Mouse (Mus musculus): ENCODE measurements around the gene Cd300ld.
"Not testable (repeated sequence)": the region's sequence is repeated elsewhere in the genome, so short reads cannot be mapped to it uniquely, and the experiment has no call there.

Cd300ld gene

DNA sequence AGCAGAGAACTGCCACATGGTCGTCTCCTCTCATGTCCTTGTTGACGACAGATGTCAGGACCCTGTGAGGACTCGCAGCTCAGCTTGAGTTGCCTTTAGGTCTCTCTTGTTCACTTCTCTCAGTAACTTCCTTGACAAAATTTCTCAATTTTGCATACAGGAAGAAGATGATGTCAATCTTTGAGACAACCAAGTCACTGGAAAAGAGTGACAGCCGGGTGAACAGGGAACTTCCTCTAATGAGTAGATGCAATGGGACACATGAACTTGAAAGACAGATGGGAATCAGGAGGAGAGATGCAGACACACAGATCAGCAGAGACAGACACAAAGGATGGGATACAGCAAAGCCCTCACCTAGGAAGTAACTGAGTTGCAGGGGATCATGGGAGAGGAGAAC, at the start of gene Cd300ld:
TSS of gene Cd300ld (minus strand) at position 130 of the 400 bp plus-strand sequence.
- DNase-seq (ENCODE audit: low spot score in 2 of 2), result no peak

DNA sequence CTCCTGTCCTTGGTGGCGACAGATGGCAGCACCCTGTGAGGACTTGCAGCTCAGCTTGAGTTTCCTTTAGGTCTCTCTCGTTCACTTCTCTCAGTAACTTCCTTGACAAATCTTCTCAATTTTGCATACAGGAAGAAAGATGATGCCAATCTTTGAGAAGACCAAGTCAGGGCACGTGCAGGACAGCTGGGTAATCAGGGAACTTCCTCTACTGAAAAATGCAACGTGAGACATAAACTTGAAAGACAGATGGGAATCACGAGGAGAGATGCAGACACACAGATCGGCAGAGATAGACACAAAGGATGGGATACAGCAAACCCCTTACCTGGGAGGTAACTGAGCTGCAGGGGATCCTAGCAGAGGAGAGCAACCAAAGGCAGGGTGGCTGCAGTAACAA, 47.9 kb upstream of the Cd300ld start, which contains the start of gene Cd300ld5:
TSS of gene Cd300ld5 (minus strand) at position 101 of the 400 bp plus-strand sequence.
- DNase-seq (ENCODE audit: low spot score in 2 of 2), result not testable (repeated sequence)

DNA sequence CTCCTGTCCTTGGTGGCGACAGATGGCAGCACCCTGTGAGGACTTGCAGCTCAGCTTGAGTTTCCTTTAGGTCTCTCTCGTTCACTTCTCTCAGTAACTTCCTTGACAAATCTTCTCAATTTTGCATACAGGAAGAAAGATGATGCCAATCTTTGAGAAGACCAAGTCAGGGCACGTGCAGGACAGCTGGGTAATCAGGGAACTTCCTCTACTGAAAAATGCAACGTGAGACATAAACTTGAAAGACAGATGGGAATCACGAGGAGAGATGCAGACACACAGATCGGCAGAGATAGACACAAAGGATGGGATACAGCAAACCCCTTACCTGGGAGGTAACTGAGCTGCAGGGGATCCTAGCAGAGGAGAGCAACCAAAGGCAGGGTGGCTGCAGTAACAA, 37.2 kb upstream of the Cd300ld start, which contains the start of gene Cd300ld4:
TSS of gene Cd300ld4 (minus strand) at position 101 of the 400 bp plus-strand sequence.
- DNase-seq (ENCODE audit: low spot score in 2 of 2), result not testable (repeated sequence)

DNA sequence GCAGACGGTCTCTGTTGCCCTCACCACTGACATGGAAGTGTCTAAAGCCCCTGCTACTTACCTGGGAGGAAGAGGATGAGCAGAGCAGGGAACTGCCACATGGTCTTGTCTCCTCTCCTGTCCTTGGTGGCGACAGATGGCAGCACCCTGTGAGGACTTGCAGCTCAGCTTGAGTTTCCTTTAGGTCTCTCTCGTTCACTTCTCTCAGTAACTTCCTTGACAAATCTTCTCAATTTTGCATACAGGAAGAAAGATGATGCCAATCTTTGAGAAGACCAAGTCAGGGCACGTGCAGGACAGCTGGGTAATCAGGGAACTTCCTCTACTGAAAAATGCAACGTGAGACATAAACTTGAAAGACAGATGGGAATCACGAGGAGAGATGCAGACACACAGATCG, 26.4 kb upstream of the Cd300ld start, which contains the start of gene Cd300ld2:
TSS of gene Cd300ld2 (minus strand) at position 101 of the 400 bp plus-strand sequence.
- not testable (repeated sequence) for DNase-seq (ENCODE audit: low spot score in 2 of 2)

DNA sequence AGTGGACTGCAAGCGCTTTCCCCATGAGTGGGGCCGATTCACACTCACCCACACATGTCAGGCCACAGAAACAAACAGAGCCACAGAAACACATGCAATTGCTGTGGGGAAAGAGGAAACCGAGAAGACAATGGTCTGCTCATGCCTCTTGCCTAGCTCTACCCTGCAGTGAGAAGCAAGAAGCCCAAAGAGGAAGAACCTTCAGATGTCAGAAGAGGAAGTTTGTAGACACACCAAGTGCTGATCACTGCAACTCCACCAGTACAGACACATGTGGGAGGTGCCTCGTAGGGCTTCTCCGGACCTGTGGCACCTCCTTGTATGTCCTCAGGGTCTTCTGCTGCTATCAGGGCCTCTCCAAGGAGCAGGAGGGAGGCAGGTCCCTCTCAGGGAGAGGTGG, 14.3 kb upstream of the Cd300ld start:
- DNase-seq (ENCODE audit: low spot score in 2 of 2), result no peak

DNA sequence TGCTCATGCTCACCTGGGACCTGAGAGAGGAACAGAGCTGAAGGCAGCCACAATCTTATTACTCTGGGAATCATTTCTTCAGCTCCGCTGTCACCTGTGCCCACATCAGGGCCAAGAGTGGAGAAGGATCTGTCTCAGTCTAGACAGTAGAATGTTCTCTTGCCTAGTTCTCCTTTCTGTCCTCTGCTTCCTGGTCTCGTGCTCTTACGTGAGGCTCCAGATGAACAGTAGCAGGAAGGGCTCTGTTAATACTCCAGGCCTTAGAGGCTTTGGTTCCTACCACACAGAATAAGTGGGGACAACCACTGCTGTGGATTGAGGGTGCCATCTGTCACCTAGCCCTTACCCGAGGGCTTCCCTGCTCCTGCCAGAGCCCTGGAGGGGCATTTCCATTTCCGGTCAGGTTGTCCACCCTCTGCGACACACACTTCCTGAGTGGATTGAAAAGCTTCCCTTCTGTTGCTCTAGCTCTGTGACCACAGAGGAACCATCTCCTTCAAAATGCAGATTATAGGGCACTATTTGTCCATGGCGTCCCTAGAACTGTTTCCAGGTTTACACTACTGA, 11.8 kb upstream of the Cd300ld start, which contains the start of gene Cd300c2:
TSS of gene Cd300c2 (minus strand) at position 407 of the 567 bp plus-strand sequence.
- no peak for DNase-seq (ENCODE audit: low spot score in 2 of 2)

DNA sequence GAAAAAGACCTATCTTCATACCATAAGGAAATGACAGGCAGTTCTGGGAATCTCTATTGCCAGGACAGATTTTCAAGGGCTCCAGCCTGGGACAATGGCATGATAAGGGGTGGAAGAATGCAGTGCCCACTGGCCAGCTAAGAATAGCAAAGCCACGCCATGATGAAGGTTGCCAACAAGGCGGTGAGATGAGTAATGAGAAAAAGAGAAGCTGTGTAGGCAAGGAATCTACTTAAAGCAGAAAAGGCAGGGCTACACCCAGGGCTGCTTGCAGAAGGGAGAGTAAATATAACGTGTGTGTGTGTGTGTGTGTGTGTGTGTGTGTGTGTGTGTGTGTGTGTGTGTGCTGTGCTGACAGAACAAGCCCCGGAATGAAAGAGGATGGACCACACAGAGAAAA, 7.9 kb downstream of the Cd300ld start:
- DNase-seq (ENCODE audit: low spot score in 2 of 2), result no peak

DNA sequence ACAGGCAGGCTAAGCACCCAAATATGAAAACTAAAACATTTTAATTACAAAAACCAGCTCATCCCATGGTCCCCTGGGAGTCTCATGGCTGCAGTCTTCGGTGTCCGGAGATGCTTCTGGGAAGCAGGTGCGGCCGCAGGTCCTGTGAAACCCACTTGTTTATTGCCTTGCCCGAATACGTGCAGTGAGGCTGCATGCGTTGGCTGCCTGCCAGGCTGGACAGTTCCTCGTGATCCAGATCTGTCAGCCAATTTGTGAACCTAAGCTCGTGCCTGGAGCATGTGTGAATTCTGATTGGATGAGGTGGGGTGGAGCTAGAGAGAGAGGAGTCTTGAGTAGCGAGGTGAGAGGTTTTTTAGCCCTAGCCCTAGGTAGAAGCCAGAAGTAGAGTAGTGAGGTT, 17.0 kb downstream of the Cd300ld start:
- peak in 1 of 2 experiments; percentile 4 for DNase-seq (ENCODE audit: low spot score in 2 of 2)

DNA sequence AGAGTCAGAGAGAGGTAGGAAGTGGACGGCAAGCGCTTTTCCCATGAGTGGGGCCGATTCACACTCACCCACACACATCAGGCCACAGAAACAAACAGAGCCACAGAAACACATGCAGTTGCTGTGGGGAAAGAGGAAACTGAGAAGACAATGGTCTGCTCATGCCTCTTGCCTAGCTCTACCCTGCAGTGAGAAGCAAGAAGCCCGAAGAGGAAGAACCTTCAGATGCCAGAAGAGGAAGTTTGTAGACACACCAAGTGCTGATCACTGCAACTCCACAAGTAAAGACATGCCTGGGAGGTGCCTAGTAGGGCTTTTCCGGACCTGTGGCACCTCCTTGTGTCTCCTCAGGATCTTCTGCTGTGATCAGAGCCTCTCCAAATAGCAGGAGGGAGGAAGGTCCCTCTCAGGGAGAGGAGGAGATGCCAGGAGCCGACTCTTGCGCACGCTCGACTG, 20.9 kb downstream of the Cd300ld start, which contains the start of gene Cd300c:
TSS of gene Cd300c (minus strand) at position 406 of the 456 bp plus-strand sequence.
- no peak for DNase-seq (ENCODE audit: low spot score in 2 of 2)

DNA sequence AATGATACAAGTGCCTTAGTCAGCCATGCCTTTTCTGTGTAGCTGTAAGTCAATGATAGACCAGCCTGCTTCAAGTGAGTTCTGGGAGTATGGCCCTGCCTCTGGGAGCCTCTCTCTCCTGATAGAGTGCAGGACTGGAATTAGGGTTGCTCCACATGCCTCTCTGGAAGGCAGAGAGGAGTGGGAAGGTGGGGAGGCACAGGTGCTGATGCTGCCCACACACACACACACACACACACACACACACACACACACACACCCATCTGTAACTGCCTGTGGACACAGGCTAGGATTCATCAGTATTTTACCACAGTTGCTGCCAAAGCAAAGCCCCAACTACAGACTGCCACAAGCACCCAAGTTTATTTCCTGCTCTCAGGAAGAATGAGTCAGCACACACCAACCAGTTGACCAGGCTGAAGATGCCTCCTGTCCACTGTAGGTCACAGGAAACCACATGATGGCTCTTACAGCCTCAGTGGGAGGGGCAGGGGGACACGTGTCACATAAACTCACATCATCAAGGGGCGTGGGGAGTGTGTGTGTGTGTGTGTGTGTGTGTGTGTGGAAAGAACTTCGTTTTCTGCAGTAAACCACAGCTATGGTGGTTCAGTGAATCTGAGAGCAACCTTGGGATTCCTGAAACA, 24.4 kb downstream of the Cd300ld start:
- DNase-seq (ENCODE audit: low spot score in 2 of 2), result no peak

DNA sequence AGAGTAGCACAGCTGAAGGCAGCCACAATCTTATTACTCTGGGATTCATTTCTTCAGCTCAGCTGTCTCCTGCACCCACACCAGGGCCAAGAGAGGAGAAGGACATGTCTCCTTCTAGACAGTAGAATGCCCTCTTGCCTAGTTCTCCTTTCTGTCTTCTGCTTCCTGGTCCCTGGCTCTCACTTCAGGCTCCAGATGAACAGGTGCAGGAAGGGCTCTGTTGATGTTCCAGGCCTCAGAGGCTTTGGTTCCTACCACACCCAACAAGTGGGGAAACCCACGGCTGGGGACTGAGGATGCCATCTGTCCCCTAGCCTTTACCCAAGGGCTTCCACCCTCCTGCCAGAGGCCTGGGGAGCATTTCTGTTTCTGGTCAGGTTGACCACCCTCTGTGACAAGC, 29.4 kb downstream of the Cd300ld start:
- no peak for DNase-seq (ENCODE audit: low spot score in 2 of 2)

DNA sequence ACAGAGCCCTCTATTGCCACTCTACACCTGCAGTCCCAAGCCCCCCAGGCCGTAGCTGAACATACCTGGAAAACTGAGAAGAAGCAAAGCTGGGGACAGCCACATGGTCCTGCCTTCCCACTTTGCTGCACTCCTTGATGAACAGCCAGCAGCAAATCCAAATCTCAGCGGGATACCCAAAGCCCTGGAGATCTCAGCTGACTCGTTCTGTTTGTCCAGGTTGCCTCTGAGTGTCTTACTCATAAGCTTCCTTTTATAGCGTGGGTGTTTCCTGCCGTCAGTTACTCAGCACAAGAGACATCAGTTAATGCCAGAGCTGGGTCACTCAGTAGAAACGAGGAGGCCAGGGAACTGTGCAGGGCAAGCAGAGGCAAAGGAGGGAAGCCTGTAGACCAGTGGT, 55.6 kb downstream of the Cd300ld start, which contains the start of gene Cd300lb:
TSS of gene Cd300lb (minus strand) at position 243 of the 400 bp plus-strand sequence.
- DNase-seq (ENCODE audit: low spot score in 2 of 2), result no peak

DNA sequence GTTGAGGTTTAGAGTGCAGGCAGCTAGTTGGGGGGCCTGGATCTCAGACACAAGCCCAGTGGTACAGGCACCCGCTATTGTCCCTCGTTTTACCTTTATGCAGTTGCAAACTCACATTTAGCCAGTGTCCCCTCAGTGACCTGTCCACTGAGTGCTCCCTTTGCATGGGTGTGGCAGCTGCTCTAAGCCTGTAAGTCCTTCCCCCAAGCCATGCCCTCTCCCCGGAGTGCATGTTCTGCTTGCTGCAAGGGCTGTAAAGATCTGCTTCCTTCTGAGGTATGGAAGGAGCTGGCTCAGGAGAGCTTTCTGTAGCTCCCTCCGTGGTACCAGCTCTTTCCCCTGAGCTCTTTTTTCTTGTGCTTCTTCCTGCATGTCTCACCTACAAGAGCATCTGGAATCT, 56.1 kb downstream of the Cd300ld start:
- no peak for DNase-seq (ENCODE audit: low spot score in 2 of 2)

All from cerebellum, postnatal 4 days (tissue).